Comparison of ENCODE assay signal across 8 mouse cellular contexts in genomic region chr2:75831881-75832633, GRCm38 (mm10). TPM values are rescaled to one million over a fixed set of nuclear protein-coding genes. Genes with fewer than 3 reads are reported as not detected.
A peak's percentile ranks its signal among the peaks of the same experiment; 100 is the strongest.
DNase-seq lines count a peak whose midpoint lies in the region; ATAC-seq and TF ChIP-seq lines count a peak whose summit lies in the region.

Gene Agps (plus strand): TSS chr2:75832177.

- peak within 1 kb of the TSS; percentile 84 for H3ac ChIP-seq in C2C12 (ENCODE audit: control insufficient read depth, insufficient read length, low read depth)

- TF ChIP-seq POLR2A in brain, embryonic 14.5 days (IDR thresholded peaks at IDR 0.05; ENCODE audit: borderline replicate concordance, extremely low read depth, insufficient read depth, insufficient read length, poor library complexity, severe bottlenecking), result peak; percentile 84

- peak within 1 kb of the TSS; percentile 95 for H3K4me3 ChIP-seq in C2C12 (ENCODE audit: insufficient read depth, poor library complexity, severe bottlenecking)
- peak within 1 kb of the TSS; percentile 90 for H3K4me3 ChIP-seq in erythroblast, embryonic 14.5 days (replicated peaks)
- H3K4me3 ChIP-seq in heart, embryonic 13.5 days, result peak within 1 kb of the TSS; percentile 94
- H3K4me3 ChIP-seq in liver, embryonic 12.5 days, result peak within 1 kb of the TSS; percentile 94
- H3K4me3 ChIP-seq in stomach, embryonic 15.5 days (replicated peaks), result peak within 1 kb of the TSS; percentile 88

- DNase-seq in brain, embryonic 14.5 days (ENCODE audit: low read depth), result peak; percentile 93
- peak; percentile 94 for DNase-seq in kidney, postnatal 10 days
- peak; percentile 84 to 89 for DNase-seq in natural killer cell, adult 2 months (ENCODE audit: low spot score in 2 of 2)

- H3K9ac ChIP-seq in heart, embryonic 13.5 days, result peak within 1 kb of the TSS; percentile 91
- H3K9ac ChIP-seq in liver, embryonic 12.5 days, result peak within 1 kb of the TSS; percentile 90
- H3K9ac ChIP-seq in stomach, embryonic 15.5 days, result peak within 1 kb of the TSS; percentile 71

- 1% methylated on average over 84 of the region's 86 CpGs for WGBS in heart, embryonic 13.5 days
- WGBS in liver, embryonic 12.5 days (ENCODE audit: insufficient replicate concordance), result under 1% methylated on average over 55 of the region's 86 CpGs
- under 1% methylated on average over 77 of the region's 86 CpGs for WGBS in stomach, embryonic 15.5 days

- ATAC-seq in heart, embryonic 13.5 days (ENCODE audit: extremely low read depth, insufficient number of reproducible peaks, low FRiP score, low TSS enrichment), result peak; percentile 93
- peak; percentile 95 for ATAC-seq in liver, embryonic 12.5 days
- ATAC-seq in stomach, embryonic 15.5 days (ENCODE audit: insufficient read depth, low FRiP score, low read depth), result peak; percentile 93

- H3K79me2 ChIP-seq in C2C12 (ENCODE audit: control insufficient read depth, insufficient read depth), result peaks cover 49% of the 10 kb centered on the region

- H3K36me3 ChIP-seq in C2C12 (ENCODE audit: control insufficient read depth, insufficient read depth), result peaks cover 18% of the 10 kb centered on the region
- peaks cover 22% of the 10 kb centered on the region for H3K36me3 ChIP-seq in erythroblast, embryonic 14.5 days (ENCODE audit: control insufficient read depth)
- H3K36me3 ChIP-seq in heart, embryonic 13.5 days, result no peaks in the 10 kb centered on the region
- H3K36me3 ChIP-seq in liver, embryonic 12.5 days, result peaks cover 5% of the 10 kb centered on the region; the same call in 1 of the 2 replicates
- no peaks in the 10 kb centered on the region for H3K36me3 ChIP-seq in stomach, embryonic 15.5 days

- no peak for TF ChIP-seq CTCF in C2C12 (IDR thresholded peaks at IDR 0.05; ENCODE audit: control insufficient read depth, insufficient read depth, insufficient read length)
- no peak for TF ChIP-seq CTCF in brain, embryonic 14.5 days (IDR thresholded peaks at IDR 0.05; ENCODE audit: borderline replicate concordance, extremely low read depth, insufficient read depth, insufficient read length)

- peak within 1 kb of the TSS; percentile 79 for H3K27ac ChIP-seq in heart, embryonic 13.5 days (replicated peaks)
- peak within 1 kb of the TSS; percentile 88 for H3K27ac ChIP-seq in liver, embryonic 12.5 days
- peak within 1 kb of the TSS; percentile 80 for H3K27ac ChIP-seq in stomach, embryonic 15.5 days

- no peaks in the 10 kb centered on the region for H3K27me3 ChIP-seq in C2C12 (ENCODE audit: control insufficient read depth, insufficient read depth, insufficient read length)
- no peaks in the 10 kb centered on the region for H3K27me3 ChIP-seq in erythroblast, embryonic 14.5 days (ENCODE audit: control insufficient read depth)
- no peaks in the 10 kb centered on the region for H3K27me3 ChIP-seq in heart, embryonic 13.5 days (replicated peaks)
- no peaks in the 10 kb centered on the region for H3K27me3 ChIP-seq in liver, embryonic 12.5 days (replicated peaks)
- H3K27me3 ChIP-seq in stomach, embryonic 15.5 days (replicated peaks), result no peaks in the 10 kb centered on the region

- H3K9me3 ChIP-seq in erythroblast, embryonic 14.5 days (ENCODE audit: control insufficient read depth, low read length), result no peaks in the 10 kb centered on the region
- H3K9me3 ChIP-seq in heart, embryonic 13.5 days, result no peaks in the 10 kb centered on the region
- H3K9me3 ChIP-seq in liver, embryonic 12.5 days (replicated peaks), result no peaks in the 10 kb centered on the region
- no peaks in the 10 kb centered on the region for H3K9me3 ChIP-seq in stomach, embryonic 15.5 days

- H3K4me2 ChIP-seq in heart, embryonic 13.5 days, result peak within 1 kb of the TSS; percentile 94
- H3K4me2 ChIP-seq in liver, embryonic 12.5 days, result peak within 1 kb of the TSS; percentile 81
- peak within 1 kb of the TSS; percentile 76 for H3K4me2 ChIP-seq in stomach, embryonic 15.5 days

- H3K4me1 ChIP-seq in erythroblast, embryonic 14.5 days (ENCODE audit: control insufficient read depth), result peaks cover 34% of the 10 kb centered on the region
- peaks cover 25% of the 10 kb centered on the region for H3K4me1 ChIP-seq in heart, embryonic 13.5 days
- H3K4me1 ChIP-seq in liver, embryonic 12.5 days, result peaks cover 44% of the 10 kb centered on the region
- peaks cover 14% of the 10 kb centered on the region for H3K4me1 ChIP-seq in stomach, embryonic 15.5 days

- peaks cover 46% of the 10 kb centered on the region for H3K79me3 ChIP-seq in C2C12 (ENCODE audit: low read depth)

TF ChIP-seq in C2C12, 6 proteins besides CTCF, POLR2A, EP300 and RAD21:
- TF ChIP-seq MYOG (IDR thresholded peaks at IDR 0.05; ENCODE audit: control insufficient read depth, extremely low read depth, insufficient read length), result no peak

RNA-seq across cellular contexts. Expression of gene Agps, which starts in this region (rescaled TPM):
- polyA plus RNA-seq in C2C12 (2012; fragmentation: generic; extraction: Trizol), result 15.4 TPM
- polyA plus RNA-seq in brain, embryonic 14.5 days (2012; rRNA removed), result 17.5 and 21.5 TPM in 2 replicates
- 0.11 and 0.17 TPM in 2 replicates for polyA plus RNA-seq in erythroblast, embryonic 14.5 days (2012)
- 22.1 and 24.3 TPM in 2 replicates for polyA plus RNA-seq in heart, embryonic 13.5 days (2015; fragmentation: Nextera tagmentation; extraction: Ambion mirVana)
- 26.7 and 29.7 TPM in 2 replicates for polyA plus RNA-seq in liver, embryonic 12.5 days (2016; fragmentation: Nextera tagmentation; extraction: Ambion mirVana)
- 29.8 and 35.5 TPM in 2 replicates for polyA plus RNA-seq in stomach, embryonic 15.5 days (2015; fragmentation: Nextera tagmentation; extraction: Ambion mirVana)

Comparison
In these comparisons a context has a peak if more than half of its experiments do, and no peak if none do; other contexts are left out.
1. Peak in every context shown above with its lines: DNase-seq, ATAC-seq, H3K4me3 ChIP-seq and H3K27ac ChIP-seq.
2. RNA of gene Agps (polyA plus RNA-seq): 29.8 to 35.5 TPM in stomach, embryonic 15.5 days, 26.7 to 29.7 TPM in liver, embryonic 12.5 days, 22.1 to 24.3 TPM in heart, embryonic 13.5 days, 17.5 to 21.5 TPM in brain, embryonic 14.5 days and 15.4 TPM in C2C12 (single experiment); 0.11 to 0.17 TPM in erythroblast, embryonic 14.5 days; every median in the first group is over 10 times any median in the second.